Mouse (Mus musculus): ENCODE measurements at regions not wholly inside any gene's neighbourhood (a gene's known extent, or its start where the extent isn't known, plus 50 kb on each side); places are given as distances from the start of the nearest gene placed in this dataset.

DNA sequence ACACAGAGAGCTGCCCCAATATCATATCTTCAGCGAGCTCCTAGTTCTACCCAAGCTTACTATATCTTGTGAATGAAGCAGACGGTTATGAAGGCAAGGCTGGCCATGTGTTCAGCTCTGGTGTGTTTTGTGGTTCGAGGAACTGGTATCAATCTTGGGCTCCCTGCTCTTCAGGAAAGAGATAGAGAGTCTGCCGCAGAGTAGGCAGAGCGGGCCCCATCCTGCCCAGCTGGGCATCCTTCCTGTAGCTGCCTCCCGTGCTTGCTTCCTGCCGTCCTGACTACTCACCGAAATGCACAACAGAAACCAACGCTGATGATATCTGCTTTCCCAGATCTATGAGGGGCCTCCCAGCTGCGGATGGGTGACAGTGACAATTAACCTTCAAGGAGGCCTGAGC is 60.3 kb downstream of the Snrpe start:
- TF ChIP-seq CTCF (IDR thresholded peaks at IDR 0.05 in 2 of 3, conservative IDR thresholded peaks at IDR 0.05 in 1 of 3; ENCODE audit: control insufficient read depth in 1 of 3, insufficient read depth in 1 of 3, low read depth in 2 of 3, low read length in 3 of 3, poor library complexity in 1 of 3, severe bottlenecking in 1 of 3) (no peak), SIN3A (IDR thresholded peaks at IDR 0.05; ENCODE audit: low read length) (no peak), ELF1 (IDR thresholded peaks at IDR 0.05; ENCODE audit: low read depth, low read length) (no peak), ZC3H11A (IDR thresholded peaks at IDR 0.05; ENCODE audit: low read depth, low read length) (no peak), NRF1 (IDR thresholded peaks at IDR 0.05; ENCODE audit: insufficient read depth, low read depth, low read length, poor library complexity, severe bottlenecking) (no peak), EP300 (IDR thresholded peaks at IDR 0.05; ENCODE audit: low read depth in 1 of 2, low read length in 2 of 2) (no peak), POLR2A (IDR thresholded peaks at IDR 0.05; ENCODE audit: control insufficient read depth in 1 of 2, insufficient read depth in 1 of 2, low read depth in 1 of 2, low read length in 2 of 2, poor library complexity in 1 of 2) (no peak), RCOR1 (IDR thresholded peaks at IDR 0.05; ENCODE audit: low read depth, low read length) (no peak), E2F4 (IDR thresholded peaks at IDR 0.05; ENCODE audit: borderline replicate concordance, low read depth, low read length) (no peak), TCF12 (IDR thresholded peaks at IDR 0.05; ENCODE audit: low read depth, low read length) (no peak)
